Mouse (Mus musculus) stomach, postnatal 0 days (tissue): ENCODE measurements around the gene Adamts13.

ENCODE experiments used
- CTCF ChIP-seq: IDR thresholded peaks from 2 replicates; pipeline ENCODE4 v1.5.1; 2016; ENCODE audit warnings: antibody characterized with exemption, low read depth, mild to moderate bottlenecking, moderate library complexity
- EP300 ChIP-seq: optimal IDR thresholded peaks from 2 replicates; pipeline ENCODE3; 2016; ENCODE audit warnings: antibody characterized with exemption

DNA sequence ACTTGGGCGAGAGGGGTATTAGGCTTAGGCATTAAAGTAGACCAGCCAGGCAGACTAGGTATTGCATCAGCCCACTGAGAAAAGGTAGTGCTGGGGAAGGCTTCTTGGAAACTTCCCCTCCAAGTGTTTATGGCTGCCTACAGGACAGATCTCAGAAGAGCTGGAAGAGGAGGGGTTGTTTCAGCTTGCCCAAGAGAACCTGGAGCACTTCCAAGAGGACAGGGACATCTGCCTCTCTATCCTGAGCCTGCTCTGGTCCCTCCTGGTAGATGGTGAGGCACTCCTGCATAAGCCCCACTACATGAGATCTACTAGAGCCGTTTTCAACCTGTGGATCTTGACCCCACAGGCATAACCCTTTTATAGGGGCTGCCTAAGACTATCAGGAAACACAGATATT, 22.8 kb upstream of the Adamts13 start:
- TF ChIP-seq CTCF: no peak
- no peak for TF ChIP-seq EP300
